Mouse (Mus musculus): ENCODE measurements at regions not wholly inside any gene's neighbourhood (a gene's known extent, or its start where the extent isn't known, plus 50 kb on each side); places are given as distances from the start of the nearest gene placed in this dataset.
"Not testable (repeated sequence)": the region's sequence is repeated elsewhere in the genome, so short reads cannot be mapped to it uniquely, and the experiment has no call there.

DNA sequence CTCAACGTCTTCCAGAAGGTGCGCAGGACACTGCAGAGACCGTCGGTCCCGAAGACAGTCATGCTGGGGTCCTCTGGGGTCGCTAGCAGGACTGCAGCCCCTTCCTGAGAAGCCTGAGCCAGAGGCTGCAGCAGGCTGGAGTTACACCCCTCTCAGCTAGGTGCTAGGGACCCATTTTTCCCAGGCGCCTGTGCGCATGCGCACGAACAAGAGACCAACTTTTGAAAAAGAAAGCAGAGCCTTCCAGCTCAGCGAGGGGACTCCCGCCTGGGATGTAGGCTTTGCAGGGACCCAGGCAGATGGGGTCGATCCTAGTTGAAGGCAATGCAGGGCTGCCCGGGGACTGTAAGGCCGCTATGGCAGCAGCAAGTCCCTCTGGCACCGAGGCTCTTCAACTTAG is 104.7 kb upstream of the Atg7 start:
- H3K36me3 ChIP-seq (ENCODE audit: control insufficient read depth, insufficient read depth, low read length); H3K9me3 ChIP-seq (ENCODE audit: control insufficient read depth, low read length); H3K27me3 ChIP-seq (ENCODE audit: control insufficient read depth, insufficient read depth, low read length); H3K4me3 ChIP-seq (replicated peaks; ENCODE audit: low read length); DNase-seq (ENCODE audit: low spot score); H3K9ac ChIP-seq (ENCODE audit: low read depth, low read length, severe bottlenecking); ATAC-seq (ENCODE audit: low FRiP score, low read depth); H3K27ac ChIP-seq (replicated peaks; ENCODE audit: low read depth, low read length); H3K4me1 ChIP-seq (ENCODE audit: control insufficient read depth, insufficient read depth, low read length); H3K4me2 ChIP-seq (replicated peaks; ENCODE audit: low read depth, low read length, severe bottlenecking): not testable (repeated sequence)
- 6% methylated on average over 6 of the region's 16 CpGs for WGBS

DNA sequence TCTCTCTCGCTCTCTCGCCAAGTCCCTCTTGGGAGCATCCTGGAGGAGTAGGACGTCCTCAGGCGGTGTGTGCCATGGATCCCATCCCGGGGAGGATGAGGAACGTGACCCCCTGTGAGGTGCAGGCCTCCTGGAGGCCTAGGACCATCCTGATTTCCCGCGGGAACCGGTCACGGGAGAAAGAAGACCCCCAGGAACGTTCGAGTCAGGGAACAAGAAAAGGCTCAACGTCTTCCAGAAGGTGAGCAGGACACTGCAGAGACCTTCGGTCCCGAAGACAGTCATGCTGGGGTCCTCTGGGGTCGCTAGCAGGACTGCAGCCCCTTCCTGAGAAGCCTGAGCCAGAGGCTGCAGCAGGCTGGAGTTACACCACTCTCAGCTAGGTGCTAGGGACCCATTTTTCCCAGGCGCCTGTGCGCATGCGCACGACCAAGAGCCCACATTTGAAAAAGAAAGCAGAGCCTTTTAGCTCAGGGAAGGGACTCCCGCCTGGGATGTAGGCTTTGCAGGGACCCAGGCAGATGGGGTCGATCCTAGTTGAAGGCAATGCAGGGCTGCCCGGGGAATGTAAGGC is 92.7 kb upstream of the Atg7 start:
- not testable (repeated sequence) for H3K4me1 ChIP-seq (ENCODE audit: control insufficient read depth, insufficient read depth, low read length); H3K9me3 ChIP-seq (ENCODE audit: control insufficient read depth, low read length); H3K27ac ChIP-seq (replicated peaks; ENCODE audit: low read depth, low read length); H3K4me3 ChIP-seq (replicated peaks; ENCODE audit: low read length); ATAC-seq (ENCODE audit: low FRiP score, low read depth); DNase-seq (ENCODE audit: low spot score); H3K36me3 ChIP-seq (ENCODE audit: control insufficient read depth, insufficient read depth, low read length); H3K4me2 ChIP-seq (replicated peaks; ENCODE audit: low read depth, low read length, severe bottlenecking); H3K9ac ChIP-seq (ENCODE audit: low read depth, low read length, severe bottlenecking); H3K27me3 ChIP-seq (ENCODE audit: control insufficient read depth, insufficient read depth, low read length)
- 45% methylated on average over 16 of the region's 23 CpGs for WGBS

DNA sequence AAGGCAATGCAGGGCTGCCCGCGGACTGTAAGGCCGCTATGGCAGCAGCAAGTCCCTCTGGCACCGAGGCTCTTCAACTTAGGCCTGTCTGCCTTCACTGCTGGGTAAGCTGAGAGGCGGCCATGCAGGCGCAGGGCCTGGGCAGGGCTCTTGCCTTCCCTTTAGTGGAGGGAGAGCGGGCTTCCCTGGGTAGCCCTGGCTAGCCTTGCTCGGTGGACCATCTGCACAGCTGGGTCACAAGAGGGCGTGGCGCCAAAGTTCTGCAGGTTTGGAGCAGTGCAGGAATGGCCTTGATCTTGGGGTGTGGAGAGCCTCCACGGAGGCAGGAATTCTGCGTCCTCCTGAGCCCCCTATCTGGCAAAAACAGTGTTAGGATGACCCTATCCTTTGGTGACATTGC is 89.8 kb upstream of the Atg7 start:
- H3K4me3 ChIP-seq (replicated peaks; ENCODE audit: low read length); H3K9ac ChIP-seq (ENCODE audit: low read depth, low read length, severe bottlenecking); DNase-seq (ENCODE audit: low spot score); ATAC-seq (ENCODE audit: low FRiP score, low read depth); H3K27ac ChIP-seq (replicated peaks; ENCODE audit: low read depth, low read length); H3K27me3 ChIP-seq (ENCODE audit: control insufficient read depth, insufficient read depth, low read length); H3K9me3 ChIP-seq (ENCODE audit: control insufficient read depth, low read length); H3K4me1 ChIP-seq (ENCODE audit: control insufficient read depth, insufficient read depth, low read length); H3K4me2 ChIP-seq (replicated peaks; ENCODE audit: low read depth, low read length, severe bottlenecking); H3K36me3 ChIP-seq (ENCODE audit: control insufficient read depth, insufficient read depth, low read length): not testable (repeated sequence)
- WGBS = no CpG with 5 or more reads among the region's 12 CpGs

DNA sequence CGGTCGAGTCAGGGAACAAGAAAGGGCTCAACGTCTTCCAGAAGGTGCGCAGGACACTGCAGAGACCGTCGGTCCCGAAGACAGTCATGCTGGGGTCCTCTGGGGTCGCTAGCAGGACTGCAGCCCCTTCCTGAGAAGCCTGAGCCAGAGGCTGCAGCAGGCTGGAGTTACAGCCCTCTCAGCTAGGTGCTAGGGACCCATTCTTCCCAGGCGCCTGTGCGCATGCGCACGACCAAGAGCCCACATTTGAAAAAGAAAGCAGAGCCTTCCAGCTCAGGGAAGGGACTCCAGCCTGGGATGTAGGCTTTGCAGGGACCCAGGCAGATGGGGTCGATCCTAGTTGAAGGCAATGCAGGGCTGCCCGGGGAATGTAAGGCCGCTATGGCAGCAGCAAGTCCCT is 87.7 kb upstream of the Atg7 start:
- not testable (repeated sequence) for H3K4me3 ChIP-seq (replicated peaks; ENCODE audit: low read length); H3K27ac ChIP-seq (replicated peaks; ENCODE audit: low read depth, low read length); H3K4me2 ChIP-seq (replicated peaks; ENCODE audit: low read depth, low read length, severe bottlenecking); H3K4me1 ChIP-seq (ENCODE audit: control insufficient read depth, insufficient read depth, low read length); H3K9me3 ChIP-seq (ENCODE audit: control insufficient read depth, low read length); H3K9ac ChIP-seq (ENCODE audit: low read depth, low read length, severe bottlenecking); H3K36me3 ChIP-seq (ENCODE audit: control insufficient read depth, insufficient read depth, low read length); ATAC-seq (ENCODE audit: low FRiP score, low read depth); H3K27me3 ChIP-seq (ENCODE audit: control insufficient read depth, insufficient read depth, low read length)
- DNase-seq (ENCODE audit: low spot score) = peak; percentile 63
- WGBS = 0% methylated on average over 3 of the region's 15 CpGs

DNA sequence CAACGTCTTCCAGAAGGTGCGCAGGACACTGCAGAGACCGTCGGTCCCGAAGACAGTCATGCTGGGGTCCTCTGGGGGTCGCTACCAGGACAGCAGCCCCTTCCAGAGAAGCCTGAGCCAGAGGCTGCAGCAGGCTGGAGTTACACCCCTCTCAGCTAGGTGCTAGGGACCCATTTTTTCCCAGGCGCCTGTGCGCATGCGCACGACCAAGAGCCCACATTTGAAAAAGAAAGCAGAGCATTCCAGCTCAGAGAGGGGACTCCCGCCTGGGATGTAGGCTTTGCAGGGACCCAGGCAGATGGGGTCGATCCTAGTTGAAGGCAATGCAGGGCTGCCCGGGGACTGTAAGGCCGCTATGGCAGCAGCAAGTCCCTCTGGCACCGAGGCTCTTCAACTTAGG is 65.6 kb upstream of the Atg7 start:
- H3K4me1 ChIP-seq (ENCODE audit: control insufficient read depth, insufficient read depth, low read length); H3K4me3 ChIP-seq (replicated peaks; ENCODE audit: low read length); H3K27me3 ChIP-seq (ENCODE audit: control insufficient read depth, insufficient read depth, low read length); ATAC-seq (ENCODE audit: low FRiP score, low read depth); H3K36me3 ChIP-seq (ENCODE audit: control insufficient read depth, insufficient read depth, low read length); H3K27ac ChIP-seq (replicated peaks; ENCODE audit: low read depth, low read length); H3K4me2 ChIP-seq (replicated peaks; ENCODE audit: low read depth, low read length, severe bottlenecking); H3K9me3 ChIP-seq (ENCODE audit: control insufficient read depth, low read length); H3K9ac ChIP-seq (ENCODE audit: low read depth, low read length, severe bottlenecking): not testable (repeated sequence)
- 4% methylated on average over 6 of the region's 15 CpGs for WGBS
- peak; percentile 69 for DNase-seq (ENCODE audit: low spot score)
